Mouse (Mus musculus): Measurements from ENCODE around the gene Pan2.
A peak's percentile ranks its signal among the peaks of the same experiment; 100 is the strongest.
"Not testable (repeated sequence)": the region's sequence is repeated elsewhere in the genome, so short reads cannot be mapped to it uniquely, and the experiment has no call there.

Pan2 gene

DNA sequence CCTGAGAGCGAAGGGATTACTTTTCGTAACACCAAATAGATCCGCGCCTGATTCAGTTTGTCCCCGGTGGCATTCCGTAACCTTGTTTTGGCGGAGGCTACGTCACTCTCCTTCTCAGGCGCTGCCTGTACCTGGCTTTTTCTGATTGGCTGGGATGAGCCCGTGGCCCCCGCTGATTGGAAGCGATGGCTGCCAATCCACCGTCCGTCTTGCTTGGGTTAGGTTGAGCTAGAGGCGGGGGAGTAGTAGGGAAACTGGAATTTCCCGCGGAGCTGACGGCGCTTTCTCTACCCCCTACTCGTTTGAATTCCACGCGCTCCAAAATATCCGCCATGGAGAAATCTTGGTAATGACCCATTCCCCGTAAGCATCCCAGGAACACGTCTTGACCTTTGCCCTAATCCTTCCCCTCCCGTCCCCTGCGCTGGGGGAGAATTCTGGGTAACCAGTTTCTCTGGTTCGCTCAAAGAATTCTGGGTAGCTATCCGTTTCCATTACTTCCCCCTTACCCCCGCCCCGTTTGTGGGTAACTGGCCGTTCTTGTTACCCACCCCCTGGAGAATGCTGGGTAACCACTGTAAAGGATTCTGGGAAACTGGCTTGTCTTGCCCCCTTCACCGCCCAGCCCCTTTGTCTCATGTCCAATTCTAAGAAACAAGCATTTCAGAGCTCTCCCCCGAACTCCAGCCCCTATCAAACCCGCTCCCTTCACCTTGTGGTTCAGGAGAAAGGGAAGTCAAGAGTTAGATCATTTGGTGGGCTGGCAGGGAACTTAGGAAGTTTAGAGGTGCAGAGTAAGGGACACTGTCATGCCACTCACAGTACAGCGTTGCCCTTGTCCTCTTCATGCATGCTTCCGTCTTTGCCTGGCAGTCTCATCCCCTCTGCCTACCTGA is at the start of gene Pan2:
Gene Pan2, plus strand, starts transcription at position 210 of the 896 bp plus-strand sequence.
- peak; percentile 100 for DNase-seq

DNA sequence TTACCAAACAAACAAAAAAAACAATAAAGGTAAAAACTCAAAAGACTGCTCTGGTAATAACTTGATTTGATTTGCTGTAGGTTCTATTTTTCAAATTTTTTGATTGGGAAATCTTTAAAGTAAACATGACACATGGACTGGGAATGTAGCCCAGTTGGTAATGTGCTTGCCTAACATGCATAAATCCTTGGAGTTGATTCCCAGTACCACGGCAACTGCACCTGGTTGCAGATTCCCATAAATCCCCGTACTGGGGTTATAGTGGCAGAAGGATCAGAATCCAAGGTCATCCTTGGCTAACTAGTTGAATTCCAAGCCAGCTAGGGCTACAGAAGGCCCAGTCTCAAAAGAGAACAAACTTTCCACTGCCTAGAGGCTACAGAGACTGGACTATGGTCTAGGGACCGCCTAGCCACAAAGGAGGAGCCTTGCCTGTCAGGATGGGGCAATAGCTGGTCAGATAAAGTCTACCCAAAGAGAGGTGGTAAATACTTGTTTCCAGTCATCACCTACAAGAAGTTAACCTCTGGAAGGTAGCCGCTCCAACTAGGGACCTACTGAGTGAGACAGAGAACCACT is 49.4 kb upstream of the Pan2 start, which contains the start of gene Apon:
Gene Apon, plus strand, starts transcription at position 420 of the 579 bp plus-strand sequence.
- no peak for DNase-seq

DNA sequence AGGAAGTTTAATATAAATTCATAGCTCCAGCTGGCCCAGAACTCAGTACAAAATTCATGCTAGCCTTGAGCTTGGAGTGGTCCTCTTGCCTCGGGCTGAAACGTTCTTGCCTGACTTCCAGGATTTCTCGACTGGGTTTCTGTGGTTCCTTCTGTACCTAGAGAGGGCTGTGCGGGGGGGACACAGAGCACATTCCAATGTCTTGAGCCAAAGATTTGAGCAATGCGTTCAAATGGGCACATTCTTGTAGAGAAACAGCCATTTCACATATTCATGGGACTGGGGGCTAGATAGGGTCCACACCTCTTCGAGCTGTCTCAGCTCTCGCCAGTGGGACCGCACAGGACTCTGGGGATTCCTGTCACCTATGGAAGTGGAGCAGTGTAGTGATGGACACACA is 47.2 kb upstream of the Pan2 start:
- no peak for DNase-seq

DNA sequence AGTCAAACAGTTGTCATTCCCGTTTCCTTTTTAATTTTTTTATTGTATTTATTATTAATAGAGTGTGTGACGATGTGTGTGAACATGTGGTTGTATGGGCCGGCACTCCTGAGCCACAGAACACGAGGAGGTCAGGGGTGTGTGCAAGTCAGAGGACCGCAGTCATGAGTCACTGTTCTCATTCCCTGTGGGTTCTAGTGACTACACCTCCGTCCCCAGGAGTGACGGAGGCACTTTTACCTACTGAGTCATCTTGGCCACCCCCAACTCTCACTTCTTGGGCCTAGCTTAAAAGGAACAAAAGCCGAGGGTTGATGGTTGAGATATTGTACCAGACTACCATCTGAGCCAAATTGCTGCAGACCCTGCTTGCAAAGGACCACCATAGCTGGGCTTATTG is 46.8 kb upstream of the Pan2 start:
- DNase-seq = no peak

DNA sequence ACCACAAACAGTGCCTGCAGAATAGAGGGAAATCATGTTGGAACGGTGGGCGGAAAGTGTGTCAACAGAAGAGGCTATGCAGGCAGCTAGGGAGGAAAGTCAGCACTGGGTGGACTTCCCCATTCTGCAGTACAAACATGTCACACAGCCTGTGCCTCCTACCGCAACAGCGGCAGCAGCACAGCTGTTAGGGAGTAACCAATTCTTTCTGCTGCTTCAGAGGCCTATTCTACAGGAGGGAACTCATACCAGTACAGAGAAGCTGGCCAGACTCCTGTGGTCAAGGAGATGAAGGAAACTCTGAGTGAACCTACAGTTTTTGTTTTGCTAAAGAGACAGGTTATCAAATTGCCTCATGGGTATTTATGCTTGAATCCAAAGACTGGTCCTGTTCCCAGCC is 44.2 kb upstream of the Pan2 start:
- DNase-seq = no peak

DNA sequence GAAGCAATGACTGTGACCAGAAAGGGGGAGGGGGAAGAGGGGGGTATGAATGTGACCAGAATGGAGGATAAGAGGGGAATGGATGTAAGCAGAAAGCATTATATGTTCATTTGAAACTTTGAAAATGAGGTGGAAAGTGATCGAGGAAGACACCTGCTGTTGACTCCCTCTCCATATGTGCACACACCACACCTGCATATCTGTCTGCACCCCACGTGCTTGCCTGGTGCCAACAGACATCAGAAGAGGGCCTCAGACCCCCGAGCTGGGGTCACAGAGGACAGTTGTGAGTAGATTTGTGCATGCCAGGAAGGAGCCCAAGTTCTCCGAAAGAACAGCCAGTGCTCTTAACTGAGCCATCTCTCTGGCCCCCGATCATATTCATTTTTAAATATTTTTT is 43.2 kb upstream of the Pan2 start:
- no peak for DNase-seq

DNA sequence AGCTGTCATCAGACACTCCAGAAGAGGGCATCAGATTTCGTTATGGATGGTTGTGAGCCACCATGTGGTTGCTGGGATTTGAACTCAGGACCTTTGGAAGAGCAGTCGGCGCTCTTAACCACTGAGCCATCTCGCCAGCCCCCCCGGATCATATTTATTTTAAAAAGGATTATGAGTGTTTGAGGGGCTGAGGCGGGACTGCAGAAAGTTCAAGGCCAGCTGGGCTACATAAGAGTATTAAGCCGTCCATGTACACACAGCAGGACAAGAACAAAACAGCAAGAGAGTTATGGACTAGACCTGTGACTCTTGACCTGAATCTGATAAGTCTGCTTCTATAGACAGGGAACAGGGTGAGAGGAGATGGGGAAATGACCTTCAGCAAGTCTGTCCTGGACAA is 42.8 kb upstream of the Pan2 start:
- not testable (repeated sequence) for DNase-seq

DNA sequence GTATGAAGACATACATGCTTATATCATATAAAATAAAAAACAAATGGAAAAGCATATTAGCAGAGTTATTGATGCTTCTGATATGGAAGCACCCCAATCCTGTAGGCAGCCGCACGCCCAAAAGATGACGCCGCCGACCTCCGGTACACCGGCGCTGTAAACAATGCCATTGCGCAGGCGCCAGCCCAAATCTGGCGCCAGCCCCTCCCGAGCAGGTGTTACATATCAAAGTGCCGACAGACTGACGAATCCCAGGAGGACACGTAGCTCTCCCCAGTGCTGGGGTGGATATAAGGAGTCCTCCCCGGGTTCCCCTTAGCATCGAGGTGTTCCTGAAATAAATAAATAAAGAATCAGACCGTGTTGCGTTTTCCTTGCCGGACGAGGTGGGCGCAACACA is 40.8 kb upstream of the Pan2 start:
- DNase-seq = no peak

DNA sequence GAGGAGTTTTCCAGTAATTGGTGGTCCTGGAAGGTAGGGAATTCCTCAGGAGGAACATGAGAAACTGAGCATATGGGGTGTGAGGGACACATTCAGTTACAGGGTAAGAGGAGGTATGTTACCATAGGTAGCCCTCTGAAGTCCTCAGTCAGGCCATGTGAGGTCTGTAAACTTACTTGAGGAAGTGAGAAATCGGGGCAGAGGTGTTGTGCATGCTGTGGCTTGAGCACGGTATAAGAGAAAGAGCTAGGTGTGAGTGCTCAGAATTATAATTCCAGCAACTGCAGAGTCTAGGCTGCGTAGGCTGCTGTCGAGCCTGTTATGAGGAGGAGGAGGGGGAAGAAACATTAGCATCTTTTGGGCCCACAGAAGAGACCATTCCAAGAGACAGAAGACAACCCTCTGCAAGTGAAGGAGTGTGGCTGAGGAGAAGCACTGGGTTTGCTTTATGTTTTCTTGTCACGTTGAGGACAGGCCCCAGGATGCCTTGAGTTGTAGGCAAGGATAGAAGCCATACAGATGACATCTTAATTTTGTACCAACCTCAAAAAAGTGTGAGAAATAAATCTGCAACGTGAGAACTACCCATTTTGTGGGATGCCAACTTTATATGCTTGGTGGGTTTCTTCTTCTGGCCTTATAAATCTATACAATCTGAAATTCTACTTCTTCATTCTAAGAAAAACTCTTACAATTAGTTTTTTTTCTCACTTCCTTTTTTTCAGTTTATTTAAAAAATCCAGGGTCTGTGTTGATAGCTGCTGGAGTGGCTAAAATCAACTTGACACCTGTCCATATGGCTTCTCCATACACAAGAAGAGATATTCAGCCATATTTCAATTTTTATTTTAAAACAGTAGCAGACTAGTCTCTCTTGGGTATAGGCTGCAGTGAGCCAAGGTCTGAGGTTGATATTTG is 39.5 kb upstream of the Pan2 start:
- DNase-seq = no peak

DNA sequence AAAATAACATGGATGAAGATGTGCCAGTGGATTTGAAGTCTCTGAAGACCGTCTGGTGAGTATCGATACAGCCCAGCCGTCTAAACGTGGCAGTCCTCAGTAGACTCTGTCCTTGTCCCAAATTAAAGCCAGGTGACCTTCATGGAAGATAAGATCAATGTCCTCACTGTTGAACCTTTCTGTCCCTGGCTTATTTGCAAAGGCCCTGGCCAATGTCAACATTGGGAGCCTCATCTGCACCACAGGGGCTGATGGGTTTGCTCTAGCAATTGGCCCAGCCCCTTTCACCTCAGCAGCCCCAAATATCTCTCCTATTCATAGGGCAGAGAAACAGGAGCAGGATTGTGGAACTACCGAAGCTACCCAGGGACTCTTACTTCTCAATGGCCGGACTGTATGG is 34.8 kb upstream of the Pan2 start, which contains the start of gene Apof:
Gene Apof, plus strand, starts transcription at position 301 of the 400 bp plus-strand sequence.
- no peak for DNase-seq

DNA sequence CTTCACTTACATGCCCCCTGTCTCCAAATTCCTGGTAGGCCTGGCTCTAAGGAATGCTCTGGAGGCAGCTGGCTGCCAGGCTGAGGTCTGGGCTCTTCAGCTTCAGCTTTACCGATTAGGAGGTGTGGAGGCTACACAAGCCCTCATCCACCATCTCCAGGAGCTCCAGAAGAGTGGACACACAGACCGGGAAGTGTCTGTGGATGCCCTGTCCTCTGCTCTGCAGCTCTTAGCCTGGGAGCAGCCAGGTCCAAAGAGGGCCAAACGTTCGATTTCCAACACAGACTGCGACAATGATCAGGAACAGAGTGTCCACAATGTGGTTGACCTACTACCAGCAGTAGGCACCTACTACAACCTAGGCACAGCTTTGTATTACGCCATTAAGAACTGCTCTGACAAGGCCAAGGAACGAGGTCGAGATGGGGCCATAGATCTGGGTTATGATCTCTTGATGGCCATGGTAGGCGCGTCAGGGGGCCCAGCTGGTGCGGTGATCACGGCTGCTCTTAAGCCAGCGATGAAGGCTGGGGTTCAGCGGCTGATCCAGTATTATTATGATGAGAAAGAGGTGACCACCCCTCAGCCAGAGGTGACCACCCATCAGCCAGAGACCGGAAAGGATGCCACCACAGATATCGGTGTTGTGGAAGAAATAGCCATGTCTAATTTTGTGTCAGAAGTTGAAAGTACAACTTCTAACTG is 33.8 kb upstream of the Pan2 start:
- no peak for DNase-seq

DNA sequence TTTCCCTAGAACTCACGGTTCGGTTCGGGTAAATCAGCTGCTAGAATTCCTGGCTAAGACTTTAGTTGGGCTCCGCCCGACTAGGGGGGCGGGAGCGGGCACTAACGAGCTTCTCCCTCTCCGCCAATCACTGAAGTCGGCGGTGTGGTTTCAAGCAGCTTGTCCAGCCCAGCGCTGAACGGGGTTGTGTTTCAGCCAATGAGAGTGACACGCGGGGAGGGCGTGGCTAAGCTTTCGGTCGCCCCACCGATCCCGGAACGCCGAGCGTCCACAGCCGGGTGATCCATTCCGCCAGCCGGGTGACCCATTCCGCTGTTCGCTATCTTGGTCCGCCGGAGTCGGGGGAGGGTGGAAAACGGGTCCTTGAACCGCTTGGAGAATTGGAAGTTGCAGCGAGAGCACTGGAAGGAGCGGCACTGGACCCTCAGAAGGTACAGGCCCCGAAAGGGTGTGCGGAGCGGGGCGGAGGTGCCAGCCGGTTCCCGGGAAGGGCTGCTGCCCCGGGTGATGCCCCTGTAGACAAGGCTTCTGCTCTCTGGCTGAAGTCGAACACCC is 32.8 kb upstream of the Pan2 start, which contains the start of gene Stat2:
Gene Stat2, plus strand, starts transcription at position 273 of the 555 bp plus-strand sequence.
- peak; percentile 98 for DNase-seq

DNA sequence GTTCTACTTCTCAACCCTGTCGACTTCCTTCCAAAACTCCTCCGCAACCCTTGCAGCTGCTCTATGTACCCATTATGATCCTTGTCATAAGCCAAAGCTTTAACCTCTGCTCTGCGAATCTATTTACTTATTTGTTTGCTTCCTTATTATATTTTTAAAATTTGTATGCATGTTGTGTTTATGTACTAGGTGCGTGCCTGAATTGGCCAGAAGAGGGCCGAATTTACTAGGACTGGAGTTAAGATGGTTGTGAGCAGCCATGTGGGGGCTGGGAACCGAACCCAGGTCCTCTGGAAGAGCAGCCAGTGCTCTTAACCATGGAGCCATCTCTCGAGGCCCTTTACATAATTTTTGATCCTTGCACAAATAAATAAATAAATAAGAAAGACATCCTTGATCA is 32.3 kb upstream of the Pan2 start:
- DNase-seq = no peak

DNA sequence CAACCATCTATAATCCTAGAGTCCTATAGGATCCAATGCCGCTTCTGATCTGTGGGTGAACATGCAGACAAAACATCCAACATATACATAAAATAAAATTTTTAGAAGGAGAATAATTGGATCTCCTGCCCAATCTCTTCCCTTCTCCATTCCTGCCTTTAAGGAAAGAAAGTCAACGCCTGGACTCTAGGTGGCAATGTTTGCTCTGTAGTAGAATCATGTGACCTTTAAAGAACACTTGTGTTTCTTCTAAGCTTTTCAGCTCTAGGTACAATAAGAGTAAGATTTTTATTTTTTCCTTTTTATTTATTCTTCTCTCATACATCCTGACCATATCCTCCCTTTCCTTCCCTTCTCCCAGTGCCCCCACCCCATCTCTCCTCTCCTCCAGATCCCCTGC is 31.3 kb upstream of the Pan2 start:
- DNase-seq = no peak

DNA sequence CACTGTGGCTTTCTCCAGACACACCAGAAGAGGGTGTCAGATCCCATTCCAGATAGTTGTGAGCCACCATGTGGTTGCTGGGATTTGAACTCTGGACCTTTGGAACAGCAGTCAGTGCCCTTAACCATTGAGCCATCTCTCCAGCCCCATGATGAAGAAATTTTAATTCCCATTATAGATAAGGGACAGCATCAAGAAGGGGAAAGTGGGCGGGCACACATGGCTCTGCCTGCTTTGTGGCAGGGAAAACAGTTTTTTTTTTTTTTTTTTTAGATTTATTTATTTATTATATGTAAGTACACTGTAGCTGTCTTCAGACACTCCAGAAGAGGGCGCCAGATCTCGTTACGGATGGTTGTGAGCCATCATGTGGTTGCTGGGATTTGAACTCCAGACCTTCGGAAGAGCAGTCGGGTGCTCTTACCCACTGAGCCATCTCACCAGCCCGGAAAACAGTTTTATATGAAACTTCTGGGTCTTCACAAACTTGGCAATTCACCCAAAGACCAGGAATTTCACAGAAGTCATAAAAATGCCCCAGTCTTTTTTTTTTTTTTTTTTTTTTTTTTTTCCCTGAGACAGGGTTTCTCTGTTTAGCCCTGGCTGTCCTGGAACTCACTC is 30.2 kb upstream of the Pan2 start:
- not testable (repeated sequence) for DNase-seq

DNA sequence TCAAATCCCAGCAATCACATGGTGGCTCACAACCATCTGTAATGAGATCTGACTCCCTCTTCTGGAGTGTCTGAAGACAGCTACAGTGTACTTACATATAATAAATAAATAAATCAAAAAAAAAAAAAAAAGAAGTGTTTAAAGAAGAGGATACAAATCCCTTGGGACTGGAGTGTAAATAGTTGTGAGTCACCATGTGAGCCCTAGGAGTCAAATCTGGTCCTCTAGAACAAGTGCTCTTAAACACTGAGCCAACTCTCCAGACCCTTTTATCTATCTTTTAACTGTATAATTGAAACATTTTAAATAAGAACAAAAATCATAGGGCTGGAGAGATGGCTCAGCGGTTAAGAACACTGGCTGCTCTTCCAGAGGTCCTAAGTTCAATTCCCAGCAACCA is 27.8 kb upstream of the Pan2 start:
- not testable (repeated sequence) for DNase-seq

DNA sequence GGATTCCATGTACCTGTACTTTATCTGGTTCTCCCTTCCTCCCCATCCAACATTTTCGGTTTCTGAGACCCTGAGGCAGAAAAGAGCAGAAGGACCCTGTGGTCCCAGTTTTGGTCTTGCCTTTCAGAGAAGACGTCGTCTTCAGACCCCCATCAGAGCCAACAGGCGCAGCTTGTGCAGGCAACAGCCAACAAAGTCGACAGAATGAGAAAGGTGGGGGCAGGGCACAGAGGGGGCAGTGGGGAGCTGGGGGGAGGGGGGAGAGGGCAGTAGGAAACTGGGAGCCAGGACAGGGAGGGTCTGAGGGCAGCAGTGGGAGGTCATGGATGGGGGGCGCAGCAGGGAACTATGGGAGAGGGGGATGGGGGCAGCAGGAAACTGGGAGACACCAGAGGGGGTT is 25.0 kb upstream of the Pan2 start:
- no peak for DNase-seq

DNA sequence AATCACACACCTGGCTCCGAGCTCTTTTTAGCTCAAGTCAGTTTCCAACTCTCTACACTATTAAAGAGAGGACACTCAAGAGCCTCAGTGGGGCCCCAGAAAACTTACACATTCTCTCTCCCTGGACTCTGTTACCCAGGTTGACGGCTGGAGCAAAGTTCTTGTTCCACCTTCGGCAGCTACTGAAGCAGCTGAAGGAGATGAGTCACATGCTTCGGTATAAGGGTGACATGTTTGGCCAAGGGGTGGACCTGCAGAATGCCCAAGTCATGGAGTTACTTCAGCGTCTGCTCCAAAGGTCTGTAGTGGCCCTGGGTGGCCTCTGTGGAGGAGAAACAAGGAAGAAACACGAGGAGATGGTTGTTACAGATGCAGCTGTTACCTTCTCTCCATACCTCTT is 22.2 kb upstream of the Pan2 start:
- DNase-seq = no peak

DNA sequence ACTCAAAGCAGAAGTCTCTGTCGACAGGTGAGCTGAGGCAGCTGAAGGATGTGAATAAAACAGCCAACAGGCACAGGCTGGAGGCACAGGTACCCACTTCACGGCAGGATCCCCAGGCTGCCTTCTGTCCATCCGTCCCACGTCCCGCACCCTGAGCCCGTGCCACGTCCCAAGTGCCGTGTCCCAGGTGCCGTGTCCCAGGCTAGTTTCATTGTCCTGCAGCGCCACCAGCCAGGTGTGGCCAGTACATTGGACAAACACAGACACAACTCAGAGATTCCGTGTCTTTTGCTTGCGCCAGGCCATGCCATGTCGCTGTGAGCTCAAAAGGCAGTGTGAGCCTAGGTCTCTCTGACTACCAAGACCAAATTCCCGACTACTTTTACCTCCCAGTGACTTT is 21.5 kb upstream of the Pan2 start:
- no peak for DNase-seq

DNA sequence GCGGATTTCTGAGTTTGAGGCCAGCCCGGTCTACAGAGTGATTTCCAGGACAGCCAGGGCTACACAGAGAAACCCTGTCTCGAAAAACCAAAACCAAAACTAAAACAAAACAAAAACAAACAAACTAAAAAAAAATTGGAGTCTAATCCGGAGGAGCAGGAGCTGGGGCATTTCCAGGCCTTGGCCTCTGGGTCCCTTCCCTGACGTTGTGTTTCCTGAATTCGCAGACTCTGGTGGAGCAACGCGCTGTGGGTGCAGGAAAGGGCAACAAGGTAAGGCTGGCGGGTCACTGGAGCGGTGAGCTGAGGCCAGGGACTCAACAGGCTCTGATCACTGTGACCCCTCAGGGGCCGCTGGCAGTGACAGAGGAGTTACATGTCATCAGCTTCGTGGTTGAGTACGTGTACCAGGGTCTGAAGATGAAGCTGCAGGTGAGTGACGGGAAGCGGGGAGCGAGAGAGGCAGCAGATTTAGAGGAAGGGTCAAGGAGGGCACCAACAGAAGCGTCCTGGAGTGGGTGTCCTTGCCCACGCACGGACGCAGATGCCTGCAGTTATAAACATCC is 20.2 kb upstream of the Pan2 start:
- DNase-seq = no peak

Measured in layer of hippocampus, adult 9-11 months (tissue).